Mouse (Mus musculus) brain, embryonic 14.5 days (tissue): Measurements from ENCODE around the gene Olfml2b.

Experiments
- CTCF ChIP-seq: fragments of 200-500 bp; IDR thresholded peaks from 2 replicates; pipeline ENCODE4 v1.5.1; 2012; ENCODE audit warnings: inconsistent platforms, mild to moderate bottlenecking, moderate library complexity, borderline replicate concordance; ENCODE audit not compliant: insufficient read depth, insufficient read length; ENCODE audit errors: extremely low read depth
- POLR2A ChIP-seq: fragments of 200-500 bp; IDR thresholded peaks from 2 replicates; pipeline ENCODE4 v1.6.1; 2012; ENCODE audit warnings: mild to moderate bottlenecking, inconsistent platforms, borderline replicate concordance; ENCODE audit not compliant: poor library complexity, insufficient read depth, insufficient read length, severe bottlenecking; ENCODE audit errors: extremely low read depth

- TF ChIP-seq POLR2A (no peak), CTCF (no peak)
These were observed 84.2 kb downstream of the Olfml2b start for GRCm38 (mm10) chr1:170728524-170728923.
